Mouse (Mus musculus) liver, adult (tissue): ENCODE measurements around the gene Akip1.

Experiments
- GATA4 ChIP-seq: IDR thresholded peaks from 2 replicates; pipeline ENCODE4 v1.6.1; 2014; ENCODE audit warnings: mild to moderate bottlenecking, low read length; ENCODE audit not compliant: insufficient replicate concordance

The Akip1 gene

DNA sequence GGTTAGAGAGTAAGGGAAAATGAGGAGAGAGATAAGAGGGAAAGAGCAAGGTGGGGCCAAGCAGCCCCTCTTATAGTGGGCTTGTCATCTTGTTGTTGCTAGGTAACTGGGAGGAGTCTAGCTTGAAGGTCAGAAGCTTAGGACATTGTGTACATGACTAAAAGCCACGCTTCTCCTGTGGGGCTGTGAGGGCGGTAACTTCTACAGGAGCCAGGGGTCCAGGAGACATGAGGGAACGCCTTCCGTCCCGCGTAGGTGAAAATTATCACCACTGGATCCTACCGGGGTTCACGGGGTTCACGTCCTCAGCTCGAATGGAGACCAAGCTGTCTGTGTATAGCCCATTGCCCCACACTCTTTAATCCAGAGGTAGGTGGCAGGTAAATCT is 8.2 kb upstream of the Akip1 start:
- TF ChIP-seq GATA4, result no peak

- TF ChIP-seq GATA4, result no peak
Observed at GRCm38 (mm10) chr7:109700213-109700612, 3.3 kb upstream of the Akip1 start.

- no peak for TF ChIP-seq GATA4
Observed at GRCm38 (mm10) chr7:109702721-109703120, 769 bp upstream of the Akip1 start.

- no peak for TF ChIP-seq GATA4
Observed at GRCm38 (mm10) chr7:109704016-109704377, 507 bp downstream of the Akip1 start.

GRCm38 (mm10) chr7:109704461-109704860 is 971 bp downstream of the Akip1 start:
- no peak for TF ChIP-seq GATA4

DNA sequence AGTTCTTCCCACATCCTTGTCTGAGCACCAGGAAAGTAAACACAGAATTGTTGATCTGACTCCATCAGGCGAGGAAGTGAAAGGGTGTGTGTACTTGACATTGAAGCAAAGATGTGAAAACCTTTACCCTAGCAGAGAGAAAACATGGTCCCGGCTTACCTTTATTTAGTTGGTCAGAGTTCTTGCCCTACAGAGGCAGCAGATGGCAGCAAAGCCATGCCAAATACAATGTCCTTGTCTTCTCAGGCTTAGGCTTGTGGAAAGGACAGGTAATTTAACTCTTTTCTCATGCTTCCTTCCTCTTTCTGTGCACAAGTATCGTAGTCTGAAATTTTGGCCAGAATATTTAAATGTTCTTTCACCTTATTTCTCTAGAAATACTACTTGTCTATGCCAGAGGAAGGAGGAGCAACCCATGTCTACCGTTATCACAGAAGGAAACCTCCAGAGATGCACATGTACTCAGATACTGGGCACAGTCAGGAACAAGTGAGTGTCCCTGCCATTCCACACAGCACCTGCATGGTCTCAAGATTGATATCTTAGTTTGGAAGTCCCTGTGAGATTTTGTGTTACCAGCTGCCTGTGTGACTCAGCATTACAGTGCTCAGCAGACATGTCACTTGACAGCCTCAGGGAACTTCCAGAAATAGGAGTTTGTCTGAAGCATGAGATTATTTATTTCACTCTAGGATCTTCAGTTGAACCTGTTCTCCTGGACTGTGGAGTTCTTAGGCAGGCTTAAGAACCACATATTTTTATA is 3.7 kb downstream of the Akip1 start:
- no peak for TF ChIP-seq GATA4

DNA sequence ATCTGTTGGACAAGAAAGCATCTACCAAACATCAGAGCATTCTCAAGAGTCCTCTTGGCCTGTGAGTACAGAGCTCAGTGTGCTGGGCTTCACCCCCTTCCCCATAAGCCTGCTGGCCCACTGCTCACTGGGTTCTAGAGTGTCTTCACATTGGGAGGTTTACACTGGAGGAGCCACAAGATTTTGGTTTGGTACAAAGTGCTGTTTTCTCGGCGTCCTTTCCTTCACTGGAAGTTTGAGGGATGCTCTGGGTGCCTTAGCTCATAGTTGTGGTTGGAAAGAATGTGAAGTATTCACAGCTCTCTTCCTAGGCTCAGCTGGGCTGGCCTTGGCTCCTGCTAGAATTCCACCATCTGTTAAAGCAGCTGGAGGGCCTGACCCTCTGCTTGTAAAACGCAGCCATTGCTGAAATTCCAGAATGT is 5.5 kb downstream of the Akip1 start:
- TF ChIP-seq GATA4, result no peak

DNA sequence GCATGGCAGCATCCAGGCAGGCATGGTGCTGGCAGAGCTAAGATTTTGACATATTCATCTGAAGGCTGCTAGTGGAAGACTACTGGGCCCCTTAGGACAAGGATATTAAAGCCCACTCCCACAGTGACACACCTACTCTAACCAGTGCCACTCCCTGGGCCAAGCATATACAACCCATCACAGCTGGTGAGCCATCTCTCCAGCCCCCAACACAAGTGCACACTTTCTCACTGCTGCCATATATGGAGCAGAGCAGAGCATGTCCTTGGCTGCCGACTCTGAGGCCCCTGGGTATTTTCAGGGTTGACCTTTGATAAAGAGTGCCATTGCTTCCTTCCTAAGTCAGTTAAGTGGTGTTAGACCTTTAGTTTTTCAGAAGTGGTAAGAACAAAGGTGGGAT is 6.6 kb downstream of the Akip1 start:
- TF ChIP-seq GATA4, result no peak

DNA sequence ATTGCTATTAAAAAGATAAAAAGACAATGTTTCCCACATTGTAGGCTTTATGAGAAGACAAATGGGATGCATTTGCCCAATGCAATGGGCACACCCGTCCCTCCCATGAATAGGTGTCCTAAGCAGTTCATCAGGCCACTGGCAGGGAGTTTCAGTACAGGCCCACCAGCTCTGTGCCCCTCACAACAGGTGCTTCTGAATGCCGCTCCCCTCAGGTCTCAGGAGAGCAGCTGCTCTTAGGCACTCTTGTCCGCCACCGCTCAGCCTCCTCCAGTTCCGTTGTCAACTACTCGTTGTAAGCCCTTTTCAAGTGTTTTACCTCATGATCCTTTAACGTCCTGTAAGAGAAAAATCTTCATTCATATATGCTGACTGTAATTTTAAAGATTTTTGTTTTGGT is 8.7 kb downstream of the Akip1 start:
- TF ChIP-seq GATA4, result no peak

GRCm38 (mm10) chr7:109713434-109713982 is 10.0 kb downstream of the Akip1 start:
- no peak for TF ChIP-seq GATA4

GRCm38 (mm10) chr7:109719286-109719685 is 15.8 kb downstream of the Akip1 start:
- TF ChIP-seq GATA4, result no peak

DNA sequence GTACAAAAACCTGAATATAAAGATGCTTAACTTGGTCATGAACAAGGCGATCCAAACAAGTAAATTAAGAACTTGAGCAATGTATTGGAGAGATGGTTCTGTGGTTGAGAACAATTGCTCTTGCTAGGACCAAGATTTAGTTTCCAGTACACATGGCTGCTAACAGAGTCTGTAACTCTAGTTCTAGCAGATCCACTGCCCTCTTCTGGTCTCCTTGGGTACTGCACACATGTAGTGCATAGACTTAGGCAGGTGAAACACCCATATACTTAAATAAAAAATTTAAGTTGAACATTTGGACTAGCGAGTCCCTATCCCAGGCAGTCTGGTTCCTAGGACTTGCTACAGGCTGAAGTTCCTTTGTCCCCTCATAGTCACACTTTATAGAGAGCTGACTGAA is 19.1 kb downstream of the Akip1 start:
- no peak for TF ChIP-seq GATA4

GRCm38 (mm10) chr7:109723114-109723513 is 19.6 kb downstream of the Akip1 start:
- no peak for TF ChIP-seq GATA4

- no peak for TF ChIP-seq GATA4
Observed at GRCm38 (mm10) chr7:109723697-109724096, 20.2 kb downstream of the Akip1 start, which contains the start of gene BC051019. Gene BC051019, minus strand, starts transcription at chr7:109723850.

DNA sequence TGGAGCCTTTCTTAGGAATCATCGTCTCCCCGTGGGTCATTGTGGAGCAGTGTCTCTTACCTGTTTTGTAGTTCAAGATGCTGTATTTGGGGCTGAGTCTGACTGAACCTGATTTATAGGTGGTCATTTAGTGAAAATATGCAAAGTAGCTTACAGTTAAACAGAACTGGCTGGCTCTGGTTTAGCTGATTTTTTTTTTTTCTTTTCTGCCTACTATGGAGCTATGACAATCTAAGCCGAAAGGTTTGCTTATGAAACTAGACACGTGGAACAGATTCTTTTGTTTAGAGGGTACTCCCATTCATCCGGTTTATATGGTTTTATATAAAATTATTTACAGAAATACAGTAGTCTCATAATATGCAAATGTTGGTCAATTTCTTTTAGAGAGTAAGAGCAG is 28.1 kb downstream of the Akip1 start, which contains the start of gene Ascl3:
Gene Ascl3 (minus strand): TSS at position 101 of the 400 bp plus-strand sequence.
- TF ChIP-seq GATA4, result no peak

GRCm38 (mm10) chr7:109734806-109735205 is 31.3 kb downstream of the Akip1 start:
- no peak for TF ChIP-seq GATA4
